10 mouse cellular contexts compared by ENCODE assay signal in genomic region chr14:32467606-32468005, GRCm38 (mm10). TPM values are rescaled to one million over a fixed set of nuclear protein-coding genes. Genes with fewer than 3 reads are reported as not detected.
A peak's percentile ranks its signal among the peaks of the same experiment; 100 is the strongest.
DNase-seq lines count a peak whose midpoint lies in the region; ATAC-seq and TF ChIP-seq lines count a peak whose summit lies in the region.
"Had no signal": no experiment of that assay in that cellular context is flagged by ENCODE, and none has a peak within 500 bp of the region (broad histone marks: within the 10 kb centered on the region; RNA-seq: fewer than 3 reads in every experiment).

No protein-coding gene starts in this region.

- no peak overlapping the region for H3K4me3 ChIP-seq in hindbrain, embryonic 11.5 days (ENCODE audit: low read depth, low read length)
- no peak overlapping the region for H3K4me3 ChIP-seq in hindbrain, embryonic 16.5 days (ENCODE audit: low read length)
- no peak overlapping the region for H3K4me3 ChIP-seq in limb, embryonic 11.5 days (ENCODE audit: low read depth, low read length)
- H3K4me3 ChIP-seq in intestine, postnatal 0 days (ENCODE audit: low read depth, low read length), result no peak overlapping the region
- H3K4me3 ChIP-seq: megakaryocyte, embryonic 14.5 days had no signal

- H3K4me2 ChIP-seq in hindbrain, embryonic 11.5 days (replicated peaks; ENCODE audit: low read depth, low read length), result no peak overlapping the region
- H3K4me2 ChIP-seq in hindbrain, embryonic 16.5 days (ENCODE audit: low read length), result no peak overlapping the region
- H3K4me2 ChIP-seq in limb, embryonic 11.5 days (ENCODE audit: low read depth, severe bottlenecking), result no peak overlapping the region
- no peak overlapping the region for H3K4me2 ChIP-seq in intestine, postnatal 0 days (replicated peaks; ENCODE audit: low read depth)

- ATAC-seq in hindbrain, embryonic 11.5 days (ENCODE audit: low FRiP score), result no peak
- ATAC-seq in hindbrain, embryonic 16.5 days, result no peak
- ATAC-seq in limb, embryonic 11.5 days (ENCODE audit: insufficient number of reproducible peaks, low FRiP score, low TSS enrichment, low read depth), result no peak
- no peak for ATAC-seq in intestine, postnatal 0 days

- 0 out of 2 replicates have a peak, but pooled peaks cover 6% of the 10 kb centered on the region for H3K4me1 ChIP-seq in hindbrain, embryonic 11.5 days (replicated peaks; ENCODE audit: control insufficient read depth, insufficient read depth, low read length)
- peaks cover 18% of the 10 kb centered on the region for H3K4me1 ChIP-seq in hindbrain, embryonic 16.5 days (ENCODE audit: control insufficient read depth, insufficient read depth, low read depth, low read length)
- H3K4me1 ChIP-seq in limb, embryonic 11.5 days (ENCODE audit: control insufficient read depth, insufficient read depth, low read length), result 0 out of 2 replicates have a peak, but pooled peaks cover 7% of the 10 kb centered on the region
- H3K4me1 ChIP-seq in intestine, postnatal 0 days (replicated peaks; ENCODE audit: control insufficient read depth, insufficient read depth, low read length), result no peaks in the 10 kb centered on the region

- H3K9ac ChIP-seq in hindbrain, embryonic 11.5 days (ENCODE audit: low read depth, low read length), result no peak overlapping the region
- H3K9ac ChIP-seq in hindbrain, embryonic 16.5 days (ENCODE audit: low read depth, low read length), result no peak overlapping the region
- H3K9ac ChIP-seq in limb, embryonic 11.5 days (ENCODE audit: low read length), result no peak overlapping the region
- H3K9ac ChIP-seq in intestine, postnatal 0 days (ENCODE audit: low read depth, low read length), result no peak overlapping the region

- peaks cover 43% of the 10 kb centered on the region for H3K27me3 ChIP-seq in hindbrain, embryonic 11.5 days (ENCODE audit: control insufficient read depth, insufficient read depth, low read length)
- peaks cover 47% of the 10 kb centered on the region for H3K27me3 ChIP-seq in hindbrain, embryonic 16.5 days (replicated peaks; ENCODE audit: control insufficient read depth, insufficient read depth, low read length)
- peaks cover 49% of the 10 kb centered on the region for H3K27me3 ChIP-seq in limb, embryonic 11.5 days (ENCODE audit: control insufficient read depth, insufficient read depth, low read length)
- H3K27me3 ChIP-seq in intestine, postnatal 0 days (replicated peaks; ENCODE audit: control insufficient read depth, insufficient read depth, low read length), result peaks cover 47% of the 10 kb centered on the region

- peak; percentile 74 for DNase-seq in hindbrain, embryonic 11.5 days (ENCODE audit: low spot score)
- peak; percentile 46 for DNase-seq in Muller cell, postnatal 12 days (ENCODE audit: inconsistent ontology term)
- peak; percentile 51 for DNase-seq in embryo, embryonic 11.5 days (ENCODE audit: low read depth, low spot score)
- DNase-seq in limb, embryonic 11.5 days (ENCODE audit: low spot score), result peak; percentile 89
- peak; percentile 54 for DNase-seq in urinary bladder, postnatal 25 days (ENCODE audit: low spot score)
- DNase-seq in layer of hippocampus, adult 9-11 months, result no peak

- no peak overlapping the region for H3K27ac ChIP-seq in hindbrain, embryonic 11.5 days (ENCODE audit: low read depth, low read length)
- H3K27ac ChIP-seq in hindbrain, embryonic 16.5 days (ENCODE audit: low read depth, low read length), result no peak overlapping the region
- no peak overlapping the region for H3K27ac ChIP-seq in limb, embryonic 11.5 days (replicated peaks; ENCODE audit: low read depth, low read length)
- no peak overlapping the region for H3K27ac ChIP-seq in intestine, postnatal 0 days (ENCODE audit: low read depth, low read length)

- WGBS in hindbrain, embryonic 11.5 days, result 9% methylated on average over 5 of the region's 5 CpGs
- WGBS in hindbrain, embryonic 16.5 days, result 22% methylated on average over 5 of the region's 5 CpGs
- 6% methylated on average over 5 of the region's 5 CpGs for WGBS in limb, embryonic 11.5 days
- 6% methylated on average over 5 of the region's 5 CpGs for WGBS in intestine, postnatal 0 days

- H3K36me3 ChIP-seq in hindbrain, embryonic 11.5 days (ENCODE audit: control insufficient read depth, insufficient read depth, low read length), result no peaks in the 10 kb centered on the region
- no peaks in the 10 kb centered on the region for H3K36me3 ChIP-seq in hindbrain, embryonic 16.5 days (ENCODE audit: control insufficient read depth, insufficient read depth, low read length)
- no peaks in the 10 kb centered on the region for H3K36me3 ChIP-seq in limb, embryonic 11.5 days (ENCODE audit: control insufficient read depth, insufficient read depth, low read length)
- H3K36me3 ChIP-seq in intestine, postnatal 0 days (ENCODE audit: control insufficient read depth, insufficient read depth), result no peaks in the 10 kb centered on the region

- no peaks in the 10 kb centered on the region for H3K9me3 ChIP-seq in hindbrain, embryonic 11.5 days (ENCODE audit: control insufficient read depth, low read length)
- H3K9me3 ChIP-seq in hindbrain, embryonic 16.5 days (ENCODE audit: control insufficient read depth, low read length), result no peaks in the 10 kb centered on the region
- H3K9me3 ChIP-seq in limb, embryonic 11.5 days (ENCODE audit: control insufficient read depth, low read length), result no peaks in the 10 kb centered on the region
- H3K9me3 ChIP-seq in intestine, postnatal 0 days (ENCODE audit: control insufficient read depth), result no peaks in the 10 kb centered on the region

- no peak for TF ChIP-seq CTCF in intestine, postnatal 0 days (IDR thresholded peaks at IDR 0.05; ENCODE audit: low read depth)

RNA-seq across cellular contexts. Expression of gene Chat, which starts 1.8 kb away (rescaled TPM):
- 0.74 and 1.1 TPM in 2 replicates for polyA plus RNA-seq in hindbrain, embryonic 11.5 days (2014; fragmentation: Nextera tagmentation; extraction: Ambion mirVana)
- polyA plus RNA-seq in hindbrain, embryonic 16.5 days (2015; fragmentation: Nextera tagmentation; extraction: Ambion mirVana), result 2.8 and 3.3 TPM in 2 replicates
- not detected in 2 replicates for polyA plus RNA-seq in limb, embryonic 11.5 days (2014; fragmentation: Nextera tagmentation; extraction: Ambion mirVana)
- 0.52 and 0.64 TPM in 2 replicates for polyA plus RNA-seq in intestine, postnatal 0 days (2015; fragmentation: Nextera tagmentation; extraction: Ambion mirVana)
- polyA plus RNA-seq: gonadal fat pad, adult 2 months had no signal

RNA-seq across cellular contexts. Expression of gene Slc18a3, which starts 3.0 kb away (rescaled TPM):
- 5.3 and 7.0 TPM in 2 replicates for polyA plus RNA-seq in hindbrain, embryonic 11.5 days (2014; fragmentation: Nextera tagmentation; extraction: Ambion mirVana)
- 22.0 and 26.4 TPM in 2 replicates for polyA plus RNA-seq in hindbrain, embryonic 16.5 days (2015; fragmentation: Nextera tagmentation; extraction: Ambion mirVana)
- 0.08 TPM in 1 of 2 replicates, not detected in the other for polyA plus RNA-seq in limb, embryonic 11.5 days (2014; fragmentation: Nextera tagmentation; extraction: Ambion mirVana)
- 5.5 and 5.8 TPM in 2 replicates for polyA plus RNA-seq in intestine, postnatal 0 days (2015; fragmentation: Nextera tagmentation; extraction: Ambion mirVana)
- polyA plus RNA-seq: gonadal fat pad, adult 2 months had no signal

RNA-seq across cellular contexts. Expression of gene Ercc6, which starts 45.7 kb away (rescaled TPM):
- polyA plus RNA-seq in hindbrain, embryonic 11.5 days (2014; fragmentation: Nextera tagmentation; extraction: Ambion mirVana), result 24.4 and 32.4 TPM in 2 replicates
- 24.2 and 24.3 TPM in 2 replicates for polyA plus RNA-seq in hindbrain, embryonic 16.5 days (2015; fragmentation: Nextera tagmentation; extraction: Ambion mirVana)
- polyA plus RNA-seq in limb, embryonic 11.5 days (2014; fragmentation: Nextera tagmentation; extraction: Ambion mirVana), result 26.5 and 28.2 TPM in 2 replicates
- polyA plus RNA-seq in intestine, postnatal 0 days (2015; fragmentation: Nextera tagmentation; extraction: Ambion mirVana), result 7.7 and 8.4 TPM in 2 replicates
